Mouse (Mus musculus): ENCODE measurements around the gene Tdpoz2. TPM values are rescaled to one million over a fixed set of nuclear protein-coding genes. Genes with fewer than 3 reads are reported as not detected.
"Not testable (repeated sequence)": the region's sequence is repeated elsewhere in the genome, so short reads cannot be mapped to it uniquely, and the experiment has no call there.

Gene Tdpoz2
- polyA plus RNA-seq (2012): not detected in 2 replicates

GRCm38 (mm10) chr3:93652586-93652985 lies at the start of gene Tdpoz2:
TSS of gene Tdpoz2 (minus strand) at chr3:93652686.
- TF ChIP-seq GATA1 (IDR thresholded peaks at IDR 0.05; ENCODE audit: low read length): no peak

GRCm38 (mm10) chr3:93692970-93693369 lies 40.5 kb upstream of the Tdpoz2 start, which contains the start of gene Gm37596:
TSS of gene Gm37596 (minus strand) at chr3:93693070.
- not testable (repeated sequence) for TF ChIP-seq GATA1 (IDR thresholded peaks at IDR 0.05; ENCODE audit: low read length)

- TF ChIP-seq GATA1 (IDR thresholded peaks at IDR 0.05; ENCODE audit: low read length): not testable (repeated sequence)
Measured at GRCm38 (mm10) chr3:93676210-93676609, 23.7 kb upstream of the Tdpoz2 start, which contains the start of gene Tdpoz1. TSS of gene Tdpoz1 (minus strand) at chr3:93676310.

GRCm38 (mm10) chr3:93654260-93654659 lies 1.8 kb upstream of the Tdpoz2 start:
- no peak for TF ChIP-seq GATA1 (IDR thresholded peaks at IDR 0.05; ENCODE audit: low read length)

GRCm38 (mm10) chr3:93601903-93602302 lies 50.6 kb downstream of the Tdpoz2 start:
- no peak for TF ChIP-seq GATA1 (IDR thresholded peaks at IDR 0.05; ENCODE audit: low read length)

Other genes with a start within 250 kb of the Tdpoz2 start
- not detected in 2 replicates for gene Tchh, start 210.4 kb downstream of the Tdpoz2 start, polyA plus RNA-seq (2012)
- not detected in 2 replicates for gene Tchhl1, start 183.9 kb downstream of the Tdpoz2 start, polyA plus RNA-seq (2012)
- not detected in 2 replicates for gene S100a11, start 132.2 kb downstream of the Tdpoz2 start, polyA plus RNA-seq (2012)
- gene S100a10, start 97.6 kb downstream of the Tdpoz2 start, polyA plus RNA-seq (2012): not detected in 2 replicates
- gene Tdpoz1, start 23.6 kb upstream of the Tdpoz2 start, polyA plus RNA-seq (2012): not detected in 2 replicates
- gene Gm37596, start 40.4 kb upstream of the Tdpoz2 start, polyA plus RNA-seq (2012): not detected in 2 replicates
- not detected in 2 replicates for gene Gm5773, start 120.3 kb upstream of the Tdpoz2 start, polyA plus RNA-seq (2012)
- gene Tdpoz4, start 143.7 kb upstream of the Tdpoz2 start, polyA plus RNA-seq (2012): not detected in 2 replicates
- gene Tdpoz3, start 173.3 kb upstream of the Tdpoz2 start, polyA plus RNA-seq (2012): not detected in 2 replicates

Measured in G1E-ER4 (cell line).